Mouse (Mus musculus) gastrocnemius, adult 2 months (tissue): ENCODE data around the gene Rnasel. TPM values are rescaled to one million over a fixed set of nuclear protein-coding genes. Genes with fewer than 3 reads are reported as not detected.

ENCODE experiments used
- DNase-seq: peaks from one replicate; pipeline ENCODE4 v3.0.0; 2022
- H3K27ac ChIP-seq: fragments of 200-600 bp; 2 replicates; pipeline ENCODE4 v1.8.1; 2022; ENCODE audit warnings: mild to moderate bottlenecking
- H3K4me3 ChIP-seq: fragments of 200-600 bp; 2 replicates; pipeline ENCODE4 v1.8.1; 2022; ENCODE audit warnings: mild to moderate bottlenecking, moderate library complexity
- CTCF ChIP-seq: fragments of 200-600 bp; IDR thresholded peaks from 2 replicates; pipeline ENCODE4 v1.8.1; 2022; ENCODE audit warnings: antibody characterized with exemption, mild to moderate bottlenecking, moderate library complexity
- intact Hi-C: fragments of 180-260 bp; cut with DNase I; formaldehyde crosslinking; loops from one replicate; pipeline ENCODE4 v1.15.1; 2025
- total RNA-seq, 2 experiments: library from RNA; stranded (reverse); gene quantifications; 2 replicates each; pipeline ENCODE4 v1.2.3; 2021

The Rnasel gene
- total RNA-seq, 2 experiments from 2014 or later = 0.92 to 1.1 TPM

DNA sequence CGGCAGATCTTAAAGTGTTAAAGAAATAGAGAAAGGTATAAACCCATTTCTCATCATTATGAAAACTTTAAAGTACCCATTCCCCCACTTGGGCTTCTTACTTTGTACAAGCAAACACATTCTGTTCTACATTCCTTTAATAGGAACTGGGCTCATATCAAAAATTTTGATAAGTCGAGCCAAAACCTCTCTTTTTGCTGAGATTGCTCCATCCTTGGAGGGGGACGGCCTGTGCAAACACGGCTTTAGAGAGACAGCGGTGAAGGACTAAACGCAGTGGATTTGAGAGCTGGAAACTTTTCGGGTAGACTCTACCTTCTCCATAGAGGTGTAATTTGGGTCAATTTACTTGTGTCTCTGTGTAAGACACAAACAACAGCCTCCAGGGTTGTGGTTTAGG, 53.5 kb downstream of the Rnasel start:
- TF ChIP-seq CTCF = no peak
- intact Hi-C loops = no loop called here
- H3K27ac ChIP-seq = peak overlapping the region; percentile 62
- peak overlapping the region; percentile 16; the same call in 1 of the 2 replicates for H3K4me3 ChIP-seq
- no peak for DNase-seq

DNA sequence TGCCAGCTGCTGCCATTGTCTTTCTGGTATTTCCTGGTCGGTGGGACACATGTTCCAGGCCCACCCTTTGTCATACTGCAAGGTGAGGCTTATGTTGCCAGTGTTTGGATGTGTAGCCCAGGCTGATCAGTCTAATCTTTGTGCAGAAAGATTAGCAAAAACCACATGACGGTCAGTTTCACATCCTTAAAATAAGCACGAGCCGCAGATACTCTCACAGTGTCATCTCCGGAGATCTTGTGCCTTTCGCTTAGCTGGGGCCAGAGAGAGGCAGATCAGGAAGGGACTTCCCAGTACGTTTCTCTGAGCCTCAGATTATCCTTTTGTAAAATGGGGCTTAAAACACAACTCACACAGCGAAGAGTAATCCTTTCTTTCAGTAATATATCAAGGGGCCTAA, 54.3 kb downstream of the Rnasel start:
- TF ChIP-seq CTCF = no peak
- intact Hi-C loops = no loop called here
- H3K4me3 ChIP-seq = no peak overlapping the region
- peak overlapping the region; percentile 62; the same call in 1 of the 2 replicates for H3K27ac ChIP-seq
- no peak for DNase-seq

DNA sequence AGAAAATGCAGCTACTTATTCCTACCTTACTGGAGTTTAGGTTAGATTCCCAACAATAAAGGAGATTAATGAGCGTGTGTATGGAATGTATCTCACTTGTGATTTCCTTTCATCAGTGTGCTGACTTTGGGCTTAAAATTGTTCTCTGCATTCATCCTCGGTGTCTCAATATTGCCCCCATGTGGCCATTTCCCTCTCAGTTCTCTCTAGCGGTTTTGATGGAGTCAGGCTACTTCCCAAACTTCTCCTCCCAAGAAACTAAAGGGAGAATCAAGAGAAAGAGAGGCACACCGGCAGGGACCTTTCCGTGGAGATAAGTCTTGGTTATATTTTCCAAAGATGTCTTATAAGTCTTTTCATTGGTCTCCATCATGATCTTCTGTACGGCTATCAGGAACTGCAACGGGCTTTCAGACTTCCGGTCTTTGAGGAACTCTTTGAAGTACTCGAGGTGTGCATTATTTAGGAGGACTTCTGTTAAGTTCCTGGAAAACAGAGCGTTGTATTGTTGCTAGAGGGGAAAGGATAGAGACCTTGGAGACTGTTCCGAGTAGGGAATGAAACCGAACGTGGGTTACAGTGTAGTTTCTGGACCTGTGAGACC, 58.3 kb downstream of the Rnasel start:
- TF ChIP-seq CTCF = peak; percentile 76
- Histone ChIP-seq H3K4me3 (peak overlapping the region; percentile 56), H3K27ac (no peak overlapping the region)
- intact Hi-C loops = loop anchor here (5.0 kb wide), 1 partner anchor 250 kb away; no protein-coding TSS in a partner anchor
- DNase-seq = peak; percentile 50

Other genes starting within 250 kb of the Rnasel start
- gene Npl, start 199.4 kb upstream of the Rnasel start, total RNA-seq = 1 to 10 TPM; 1.1 to 1.6 TPM
- not detected for gene Rgs8, start 96.4 kb upstream of the Rnasel start, total RNA-seq
- 1 to 10 TPM in 1 of 2 experiments, under 1 TPM in 1; 0.59 to 1.8 TPM for gene Rgs16, start 9.1 kb upstream of the Rnasel start, total RNA-seq
- under 1 TPM in 1 of 2 experiments, not detected in 1; 0.18 TPM for gene Rgsl1, start 94.7 kb downstream of the Rnasel start, total RNA-seq
- gene Teddm1b, start 124.9 kb downstream of the Rnasel start, total RNA-seq = not detected
- gene Teddm1a, start 142.3 kb downstream of the Rnasel start, total RNA-seq = not detected
- 100 to 1,000 TPM; 501 to 689 TPM for gene Glul, start 150.5 kb downstream of the Rnasel start, total RNA-seq
- gene Teddm2, start 150.8 kb downstream of the Rnasel start, total RNA-seq = 1 to 10 TPM; 1.6 to 4.4 TPM